Mouse (Mus musculus) thymus, adult 18-20 months (tissue): ENCODE results near the gene Trmt5.

Source experiments
- DNase-seq, 2 experiments: peaks; one replicate each; pipeline ENCODE4 v3.0.0; 2022; ENCODE audit warnings: mixed read lengths in 2 of 2

The Trmt5 gene

GRCm38 (mm10) chr12:73286287-73287092 lies at the start of gene Trmt5, which contains the start of gene Slc38a6:
TSS of gene Trmt5 (minus strand) at chr12:73286710.
TSS of gene Slc38a6 (plus strand) at chr12:73286779.
- DNase-seq, result peak; percentile 81 to 87

GRCm38 (mm10) chr12:73334051-73334551 lies 47.6 kb upstream of the Trmt5 start:
- peak; percentile 68 to 78 for DNase-seq

GRCm38 (mm10) chr12:73332701-73333100 lies 46.2 kb upstream of the Trmt5 start:
- no peak for DNase-seq

GRCm38 (mm10) chr12:73330236-73330635 lies 43.7 kb upstream of the Trmt5 start:
- no peak for DNase-seq

GRCm38 (mm10) chr12:73328448-73329167 lies 42.1 kb upstream of the Trmt5 start:
- no peak for DNase-seq

- DNase-seq, result no peak
Measured at GRCm38 (mm10) chr12:73327381-73327780, 40.9 kb upstream of the Trmt5 start.

GRCm38 (mm10) chr12:73325617-73326016 lies 39.1 kb upstream of the Trmt5 start:
- no peak for DNase-seq

GRCm38 (mm10) chr12:73325181-73325580 lies 38.7 kb upstream of the Trmt5 start:
- no peak for DNase-seq

- DNase-seq, result no peak
Measured at GRCm38 (mm10) chr12:73324742-73325141, 38.2 kb upstream of the Trmt5 start.

GRCm38 (mm10) chr12:73324180-73324586 lies 37.7 kb upstream of the Trmt5 start:
- DNase-seq, result no peak

GRCm38 (mm10) chr12:73317706-73318686 lies 31.5 kb upstream of the Trmt5 start:
- DNase-seq, result no peak

GRCm38 (mm10) chr12:73308711-73309110 lies 22.2 kb upstream of the Trmt5 start:
- DNase-seq, result no peak

GRCm38 (mm10) chr12:73307750-73308149 lies 21.2 kb upstream of the Trmt5 start:
- no peak for DNase-seq

GRCm38 (mm10) chr12:73304636-73305035 lies 18.1 kb upstream of the Trmt5 start:
- DNase-seq, result no peak

- DNase-seq, result no peak
Measured at GRCm38 (mm10) chr12:73300531-73300930, 14.0 kb upstream of the Trmt5 start.

- no peak for DNase-seq
Measured at GRCm38 (mm10) chr12:73298621-73299020, 12.1 kb upstream of the Trmt5 start.

GRCm38 (mm10) chr12:73295505-73296140 lies 9.1 kb upstream of the Trmt5 start:
- DNase-seq, result no peak

- DNase-seq, result no peak
Measured at GRCm38 (mm10) chr12:73294884-73295283, 8.4 kb upstream of the Trmt5 start.

GRCm38 (mm10) chr12:73288626-73289025 lies 2.1 kb upstream of the Trmt5 start:
- DNase-seq, result no peak

GRCm38 (mm10) chr12:73287609-73288008 lies 1.1 kb upstream of the Trmt5 start:
- DNase-seq, result no peak

GRCm38 (mm10) chr12:73274921-73275320 lies 11.6 kb downstream of the Trmt5 start:
- no peak for DNase-seq

GRCm38 (mm10) chr12:73269933-73270332 lies 16.6 kb downstream of the Trmt5 start:
- DNase-seq, result no peak
